Mouse (Mus musculus) gastrocnemius, postnatal 36 days (tissue): ENCODE results near the gene Flii. TPM values are rescaled to one million over a fixed set of nuclear protein-coding genes. Genes with fewer than 3 reads are reported as not detected.

Source experiments
- DNase-seq, 2 experiments: peaks; one replicate each; pipeline ENCODE4 v3.0.0; 2022
- intact Hi-C: fragments of 180-260 bp; cut with DNase I; formaldehyde crosslinking; loops from one replicate; pipeline ENCODE4 v1.15.1; 2025
- microRNA-seq, 2 experiments: library from miRNA; unstranded; fragments of <30 nt; microRNA quantifications; one replicate each; pipeline ENCODE4 v1.2.0; 2021
- total RNA-seq, 2 experiments: library from RNA; stranded (reverse); gene quantifications; 2 replicates each; pipeline ENCODE4 v1.2.3; 2021

Gene Flii
- total RNA-seq, 2 experiments from 2014 or later: 91.5 to 95.2 TPM

DNA sequence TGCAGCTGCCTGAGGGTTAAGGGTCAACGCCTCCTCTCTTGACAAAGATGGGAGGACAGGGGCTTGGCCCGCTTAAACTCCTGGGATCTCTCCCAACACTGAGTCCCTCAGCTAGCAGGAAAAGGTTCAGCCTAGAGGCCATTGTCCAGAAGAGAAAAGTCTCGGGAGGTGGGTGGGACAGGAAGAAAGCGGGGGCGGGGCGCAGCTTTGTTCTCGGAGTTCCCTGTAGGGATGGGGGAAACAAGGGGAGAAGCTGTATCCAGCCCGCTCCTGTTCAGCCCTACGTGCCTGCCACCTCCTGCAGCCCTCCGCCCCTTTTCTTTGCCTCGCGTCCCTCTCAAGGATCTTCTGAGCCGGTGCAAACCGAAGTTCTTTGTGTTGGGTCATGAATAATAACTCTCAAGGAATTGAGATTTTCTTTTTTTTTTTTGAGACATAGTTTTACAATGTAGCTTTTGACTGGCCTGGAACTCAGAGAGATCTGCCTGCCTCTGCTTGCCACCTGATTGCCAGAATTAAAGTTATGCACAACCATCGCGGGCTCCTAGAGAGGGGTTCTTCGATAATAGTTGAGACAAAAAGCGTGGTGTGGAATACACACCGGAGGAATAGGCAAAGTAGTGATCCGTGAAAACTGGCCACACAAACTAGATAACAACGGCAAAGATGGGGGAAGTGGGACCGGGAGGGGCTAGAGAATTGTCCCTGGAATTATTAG, 28.1 kb downstream of the Flii start:
- intact Hi-C loops: loop anchor here (2.0 to 5.0 kb wide), 2 partner anchors 78 to 130 kb away; partner anchors contain the start of genes Smcr8 and Top3a
- DNase-seq: peak; percentile 69 to 75

DNA sequence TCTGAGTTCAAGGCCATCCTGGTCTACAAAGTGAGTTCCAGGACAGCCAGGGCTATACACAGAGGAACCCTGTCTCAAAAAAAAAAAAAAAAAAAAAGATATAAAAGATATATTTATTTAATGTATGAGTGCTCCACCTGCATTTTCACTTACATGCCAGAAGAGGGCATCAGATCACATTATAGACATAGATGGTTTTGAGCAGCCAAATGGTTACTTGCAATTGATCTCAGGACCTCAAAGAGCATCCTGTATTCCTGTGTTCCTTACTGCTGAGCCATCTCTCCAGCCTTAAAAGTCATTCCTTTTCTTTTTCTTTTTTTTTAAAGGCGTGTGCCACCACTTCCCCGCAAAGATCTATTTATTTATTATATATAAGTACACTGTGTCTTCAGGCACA, 29.5 kb downstream of the Flii start:
- intact Hi-C loops: loop anchor here (5.0 kb wide), 1 partner anchor 80 kb away; the partner anchor contains the start of genes Smcr8 and Top3a
- DNase-seq: no peak

DNA sequence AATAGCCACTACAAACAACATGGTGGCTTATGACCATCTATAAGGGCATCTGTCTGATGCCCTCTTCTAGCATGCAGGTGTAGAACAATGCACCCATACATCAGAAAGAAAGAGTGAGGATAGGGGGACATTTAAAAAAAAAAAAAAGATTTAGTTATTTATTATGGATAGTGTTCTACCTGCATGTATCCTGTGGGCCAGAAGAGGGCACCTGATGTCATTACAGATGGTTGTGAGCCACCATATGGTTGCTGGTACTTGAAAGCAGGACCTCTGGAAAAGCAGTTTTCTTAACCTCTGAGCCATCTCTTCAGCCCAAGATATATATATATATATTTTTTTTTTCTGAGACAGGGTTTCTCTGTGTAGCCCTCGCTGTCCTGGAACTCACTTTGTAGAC, 30.9 kb downstream of the Flii start:
- DNase-seq: no peak
- intact Hi-C loops: loop anchor here (5.0 kb wide), 1 partner anchor 81 kb away; the partner anchor contains the start of genes Smcr8 and Top3a

Small RNAs within 50 kb of the gene (microRNA-seq; reads per million reads assigned to microRNA genes)
- gene Mir5100: 1.5 to 1.8 reads per million in 2 experiments

Other genes with a start within 250 kb of the Flii start
- 100 to 1,000 TPM; 107 TPM for gene Alkbh5, start 190.9 kb downstream of the Flii start, total RNA-seq
- gene Llgl1, start 27.5 kb downstream of the Flii start, total RNA-seq: 1 to 10 TPM; 8.2 to 8.5 TPM
- gene Mief2, start 1.1 kb upstream of the Flii start, total RNA-seq: 10 to 100 TPM; 70.1 to 91.0 TPM
- 1 to 10 TPM; 3.2 to 4.5 TPM for gene Top3a, start 50.1 kb upstream of the Flii start, total RNA-seq
- gene Smcr8, start 50.3 kb upstream of the Flii start, total RNA-seq: 10 to 100 TPM; 12.6 to 19.2 TPM
- gene Shmt1, start 84.5 kb upstream of the Flii start, total RNA-seq: 10 to 100 TPM; 12.9 to 13.6 TPM
- 10 to 100 TPM; 19.1 to 21.1 TPM for gene Dhrs7b, start 103.4 kb upstream of the Flii start, total RNA-seq
- gene Tmem11, start 152.0 kb upstream of the Flii start, total RNA-seq: 10 to 100 TPM; 37.7 to 41.3 TPM
- 1 to 10 TPM; 6.8 to 9.6 TPM for gene Natd1, start 187.5 kb upstream of the Flii start, total RNA-seq
- 100 to 1,000 TPM; 172 to 192 TPM for gene Map2k3, start 204.8 kb upstream of the Flii start, total RNA-seq